Mouse (Mus musculus): ENCODE results near the gene Tcam1.

DNA sequence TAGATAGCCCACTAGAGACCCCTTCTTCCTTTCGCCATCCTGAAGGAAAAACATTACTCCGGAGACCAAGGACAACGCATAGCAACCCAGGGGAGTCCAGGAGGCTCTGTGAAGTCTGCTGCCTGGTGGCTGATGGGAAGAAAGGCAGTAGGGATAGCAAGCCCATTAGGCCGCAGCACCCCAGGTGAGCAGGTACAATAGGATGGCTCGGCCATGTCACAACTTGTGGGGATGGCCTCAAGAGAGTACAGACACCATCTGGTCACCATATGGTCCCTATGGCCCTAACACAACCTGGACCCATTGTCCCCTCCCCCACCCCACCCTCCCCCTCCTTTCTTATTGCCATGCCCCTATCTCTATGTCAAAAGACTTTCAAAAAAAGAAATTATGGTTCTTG, 8.6 kb upstream of the Tcam1 start:
- TF ChIP-seq GATA1 (IDR thresholded peaks at IDR 0.05; ENCODE audit: borderline replicate concordance, low read length) (no peak), FLI1 (IDR thresholded peaks at IDR 0.05; ENCODE audit: low read length) (no peak)
